Mouse (Mus musculus) hindbrain, embryonic 16.5 days (tissue): ENCODE data around the gene Ndel1. TPM values are rescaled to one million over a fixed set of nuclear protein-coding genes. Genes with fewer than 3 reads are reported as not detected.
"Not testable (repeated sequence)": the region's sequence is repeated elsewhere in the genome, so short reads cannot be mapped to it uniquely, and the experiment has no call there.

Source experiments
- ATAC-seq: fragments of 200-750 bp; cut with Nextera tagmentation; 2 replicates; pipeline ENCODE4 v1.8.0; 2017; ENCODE audit warnings: moderate TSS enrichment, moderate library complexity
- H3K27ac ChIP-seq: fragments of 300-500 bp; sonication (generic); 2 replicates; pipeline ENCODE4 v1.5.1; 2014; ENCODE audit warnings: low read depth, mild to moderate bottlenecking, control low read depth, low read length, moderate library complexity
- H3K27me3 ChIP-seq: fragments of 300-500 bp; sonication (generic); replicated peaks from 2 replicates; pipeline ENCODE4 v1.6.1; 2014; ENCODE audit warnings: low read length; ENCODE audit not compliant: control insufficient read depth, insufficient read depth
- H3K36me3 ChIP-seq: fragments of 300-500 bp; sonication (generic); 2 replicates; pipeline ENCODE4 v1.6.1; 2014; ENCODE audit warnings: mild to moderate bottlenecking, low read length, moderate library complexity, mixed read lengths; ENCODE audit not compliant: control insufficient read depth, insufficient read depth
- H3K4me1 ChIP-seq: fragments of 300-500 bp; sonication (generic); 2 replicates; pipeline ENCODE4 v1.6.1; 2014; ENCODE audit warnings: low read depth, low read length; ENCODE audit not compliant: control insufficient read depth, insufficient read depth
- H3K4me2 ChIP-seq: fragments of 300-500 bp; sonication (generic); 2 replicates; pipeline ENCODE4 v1.6.1; 2014; ENCODE audit warnings: mild to moderate bottlenecking, low read length, control low read depth, moderate library complexity
- H3K4me3 ChIP-seq: fragments of 300-500 bp; sonication (generic); 2 replicates; pipeline ENCODE4 v1.5.1; 2014; ENCODE audit warnings: mild to moderate bottlenecking, low read length, control low read depth, moderate library complexity
- H3K9ac ChIP-seq: fragments of 300-500 bp; sonication (generic); 2 replicates; pipeline ENCODE4 v1.6.1; 2014; ENCODE audit warnings: low read depth, mild to moderate bottlenecking, control low read depth, low read length, moderate library complexity
- H3K9me3 ChIP-seq: fragments of 300-500 bp; sonication (generic); 2 replicates; pipeline ENCODE4 v1.6.1; 2014; ENCODE audit warnings: mild to moderate bottlenecking, low read length, moderate library complexity; ENCODE audit not compliant: control insufficient read depth
- WGBS: fragments of 180-500 bp; shearing (Covaris S2); extraction: QIAGEN DNeasy Blood & Tissue Kit; methylation state at CpG from one replicate; pipeline ENCODE4 v1.1.7; 2014; 5-methylcytosine and 5-hydroxymethylcytosine counted together
- polyA plus RNA-seq: library from polyadenylated mRNA; unstranded; fragments of >200 nt; fragmentation: Nextera tagmentation; extraction: Ambion mirVana; gene quantifications from 2 replicates; pipeline ENCODE4 v1.2.1, GENCODE M21; 2015

Ndel1 gene
- polyA plus RNA-seq, 1 experiment from 2014 or later = 112 TPM

DNA sequence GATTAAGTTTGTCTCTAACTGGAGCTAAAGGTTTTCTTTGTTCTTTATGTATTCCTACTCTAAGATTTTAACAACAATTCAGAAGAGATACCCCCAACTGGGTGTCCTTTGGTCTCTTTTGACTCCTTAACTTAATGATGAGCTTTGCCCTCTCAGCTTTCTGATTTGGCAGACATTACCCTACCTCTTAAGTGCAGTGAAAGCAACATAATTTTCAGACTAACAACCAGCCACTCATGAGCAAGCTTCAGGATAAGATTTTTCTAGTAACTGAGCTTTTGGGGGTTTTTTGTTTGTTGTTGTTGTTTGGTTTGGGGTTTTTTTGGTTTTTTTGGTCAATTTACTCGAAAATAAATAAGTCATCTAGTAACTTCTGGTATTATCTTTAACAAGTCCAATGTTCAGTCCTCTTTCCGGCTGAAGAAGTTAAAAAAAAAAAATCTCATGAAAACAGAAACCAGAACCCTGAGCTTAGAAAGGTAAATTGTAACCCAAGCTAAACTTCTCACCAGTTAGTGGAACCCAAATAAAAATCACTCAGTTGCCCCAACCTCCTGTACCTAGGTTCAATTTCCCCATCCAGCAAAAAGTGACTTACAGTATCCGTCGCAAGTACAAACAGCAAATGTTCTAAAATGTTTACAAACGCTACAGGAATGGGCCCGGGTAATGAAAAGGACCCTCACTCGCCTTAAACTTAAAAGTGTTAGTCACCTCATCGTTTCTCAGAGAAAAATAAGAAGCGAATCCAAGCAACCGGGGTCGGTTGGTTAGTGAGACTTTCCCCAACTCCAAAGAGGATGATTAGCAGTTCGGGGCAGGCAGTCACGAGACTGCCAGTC is 19.8 kb downstream of the Ndel1 start:
- peak overlapping the region; percentile 90 for H3K9ac ChIP-seq
- H3K4me3 ChIP-seq = peak overlapping the region; percentile 73
- peak overlapping the region; percentile 83 for H3K4me2 ChIP-seq
- H3K36me3 ChIP-seq = no peaks in the 10 kb centered on the region
- peak overlapping the region; percentile 92 for H3K27ac ChIP-seq
- H3K9me3 ChIP-seq = no peaks in the 10 kb centered on the region
- H3K4me1 ChIP-seq = peaks cover 23% of the 10 kb centered on the region
- no peaks in the 10 kb centered on the region for H3K27me3 ChIP-seq
- no peak for ATAC-seq
- 5% methylated on average over 13 of the region's 13 CpGs for WGBS

DNA sequence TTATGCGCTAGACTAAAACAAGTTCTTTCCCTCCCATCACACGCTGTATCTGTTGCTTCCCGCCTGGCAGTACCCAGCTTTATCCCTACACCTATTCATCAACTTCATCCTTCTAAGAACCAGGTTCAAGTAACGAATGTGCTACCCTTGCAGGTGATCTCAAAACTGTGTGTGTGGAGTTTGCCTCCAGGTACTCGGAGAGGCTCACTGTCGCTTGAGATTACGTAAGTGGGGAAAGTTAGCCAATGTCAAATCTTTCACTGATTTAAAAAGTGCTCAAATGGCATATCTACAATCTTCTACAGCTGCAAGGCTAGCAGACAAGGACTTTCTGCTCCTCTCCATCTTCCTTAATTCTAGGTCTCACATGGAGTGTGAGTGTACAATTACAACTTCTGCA is 20.8 kb downstream of the Ndel1 start:
- Histone ChIP-seq H3K4me2 (0 out of 2 replicates have a peak overlapping the region, but pooled peaks have one; percentile 0), H3K27ac (no peak overlapping the region), H3K36me3 (no peaks in the 10 kb centered on the region), H3K4me3 (no peak overlapping the region), H3K9ac (no peak overlapping the region), H3K27me3 (no peaks in the 10 kb centered on the region), H3K4me1 (peaks cover 23% of the 10 kb centered on the region), H3K9me3 (no peaks in the 10 kb centered on the region)
- no peak for ATAC-seq
- 86% methylated on average over 7 of the region's 7 CpGs for WGBS

DNA sequence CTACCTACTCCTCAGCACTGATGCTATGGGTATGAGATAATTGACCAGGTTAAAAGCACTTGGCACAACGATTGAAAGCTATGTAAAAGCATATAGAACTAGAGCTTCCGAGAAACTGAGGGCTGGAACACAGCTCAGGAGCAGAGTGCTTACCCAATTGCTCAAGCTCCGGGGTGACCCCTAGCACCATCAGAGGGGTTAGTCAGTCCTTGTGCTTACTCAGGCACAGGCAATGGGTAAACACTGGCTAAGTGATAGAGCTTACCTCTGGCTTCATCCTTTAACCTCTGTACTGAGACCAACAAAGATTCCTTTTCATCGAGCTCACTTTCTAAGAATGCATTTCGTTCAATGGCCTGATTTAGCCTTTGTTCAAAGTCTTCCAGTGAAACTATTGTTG is 32.1 kb downstream of the Ndel1 start:
- Histone ChIP-seq H3K27me3 (no peaks in the 10 kb centered on the region), H3K4me2 (no peak overlapping the region), H3K9ac (no peak overlapping the region), H3K4me1 (no peaks in the 10 kb centered on the region), H3K9me3 (no peaks in the 10 kb centered on the region), H3K27ac (no peak overlapping the region), H3K4me3 (no peak overlapping the region), H3K36me3 (peaks cover 40% of the 10 kb centered on the region)
- ATAC-seq = no peak
- 67% methylated on average over 5 of the region's 5 CpGs for WGBS

DNA sequence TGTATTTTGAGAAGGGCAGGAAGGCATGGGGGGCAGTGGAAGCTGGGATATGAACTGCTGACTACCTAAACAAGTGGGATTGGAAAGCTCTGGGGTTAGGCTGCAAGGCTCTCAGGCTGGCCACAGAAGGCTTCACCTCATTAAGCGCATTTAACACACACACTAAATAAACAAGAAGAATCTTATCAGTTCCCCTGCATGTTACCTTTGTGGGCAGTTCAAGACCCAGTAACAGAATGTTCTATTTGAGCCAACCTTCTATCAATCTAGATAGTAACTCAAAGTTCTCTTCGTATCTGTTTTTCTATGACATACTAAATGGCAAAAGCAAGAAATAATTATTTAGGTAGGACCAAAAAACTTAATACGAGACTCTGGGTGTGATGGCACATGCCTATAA is 36.6 kb downstream of the Ndel1 start:
- ATAC-seq = no peak
- WGBS = 96% methylated on average over 3 of the region's 3 CpGs

DNA sequence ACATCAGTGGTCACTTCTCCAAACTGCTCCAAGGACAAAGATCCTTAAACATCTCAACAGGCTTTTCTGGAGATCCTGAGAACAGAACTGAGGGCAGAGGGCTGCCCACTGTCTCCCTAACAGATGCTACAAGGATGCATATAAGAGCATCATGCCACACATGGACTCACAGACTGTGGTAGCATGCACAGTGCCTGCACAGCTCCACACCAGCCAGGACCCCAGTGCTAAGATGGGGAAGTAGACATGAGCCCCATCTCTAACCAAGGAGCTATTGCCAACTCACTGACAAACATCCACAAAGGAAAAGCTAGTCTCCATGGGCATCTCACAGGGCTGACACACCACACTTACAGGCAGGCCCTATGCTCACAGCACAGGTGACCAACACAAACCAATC is 38.1 kb downstream of the Ndel1 start:
- peaks cover 28% of the 10 kb centered on the region for H3K36me3 ChIP-seq
- H3K9ac ChIP-seq = no peak overlapping the region
- H3K4me2 ChIP-seq = no peak overlapping the region
- no peak for ATAC-seq
- no peak overlapping the region for H3K4me3 ChIP-seq
- no peaks in the 10 kb centered on the region for H3K27me3 ChIP-seq
- no peak overlapping the region for H3K27ac ChIP-seq
- H3K4me1 ChIP-seq = no peaks in the 10 kb centered on the region
- no peaks in the 10 kb centered on the region for H3K9me3 ChIP-seq

More for the DNA sequence above, 36.6 kb downstream of the Ndel1 start:
- H3K27me3 ChIP-seq = no peaks in the 10 kb centered on the region
- no peak overlapping the region for H3K27ac ChIP-seq
- H3K9me3 ChIP-seq = no peaks in the 10 kb centered on the region
- no peak overlapping the region for H3K9ac ChIP-seq
- H3K4me3 ChIP-seq = no peak overlapping the region
- H3K36me3 ChIP-seq = peaks cover 29% of the 10 kb centered on the region
- no peaks in the 10 kb centered on the region for H3K4me1 ChIP-seq
- H3K4me2 ChIP-seq = no peak overlapping the region

DNA sequence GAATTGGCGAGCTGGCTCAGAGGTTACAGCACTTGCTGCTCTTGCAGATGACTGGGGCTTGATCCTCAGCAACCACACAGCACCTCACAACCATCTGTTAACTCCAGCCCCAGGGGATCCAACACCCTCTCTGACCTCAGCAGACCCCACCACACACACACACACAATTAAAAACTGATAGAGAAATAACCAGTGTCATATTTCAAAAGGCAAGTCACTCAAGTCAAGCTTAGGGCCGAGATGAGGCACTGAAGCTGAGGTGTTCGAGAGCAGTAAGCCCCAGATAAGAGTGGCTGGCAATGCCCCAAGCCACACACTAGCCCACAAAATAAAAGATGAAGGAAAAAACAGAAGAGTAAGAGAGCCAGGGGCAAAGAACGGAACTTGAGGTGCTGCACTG is 38.9 kb downstream of the Ndel1 start:
- 78% methylated on average over 4 of the region's 4 CpGs for WGBS
- no peak for ATAC-seq

DNA sequence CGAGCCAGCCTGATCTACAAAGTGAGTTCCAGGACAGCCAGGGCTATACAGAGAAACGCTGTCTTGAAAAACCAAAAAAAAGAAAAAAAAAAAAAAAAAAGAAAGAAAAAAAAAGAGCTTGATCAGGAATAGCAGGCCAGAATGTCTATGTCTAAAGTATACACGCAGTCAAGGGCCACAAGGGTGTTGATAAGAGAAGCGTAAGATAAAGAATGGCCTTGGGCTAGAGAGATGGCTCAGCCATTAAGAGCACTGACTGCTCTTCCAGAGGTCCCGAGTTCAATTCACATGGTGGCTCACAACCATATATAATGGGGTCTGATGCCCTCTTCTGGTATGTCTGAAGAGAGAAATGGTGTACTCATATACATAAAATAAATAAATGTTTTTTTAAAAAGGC is 40.1 kb downstream of the Ndel1 start:
- not testable (repeated sequence) for H3K4me3 ChIP-seq, H3K27ac ChIP-seq, H3K9ac ChIP-seq, H3K4me2 ChIP-seq, H3K4me1 ChIP-seq, H3K27me3 ChIP-seq, H3K9me3 ChIP-seq, ATAC-seq
- WGBS = 95% methylated on average over 5 of the region's 5 CpGs
- peaks cover 32% of the 10 kb centered on the region for H3K36me3 ChIP-seq

More for the DNA sequence above, 38.9 kb downstream of the Ndel1 start:
- no peaks in the 10 kb centered on the region for H3K27me3 ChIP-seq
- no peak overlapping the region for H3K9ac ChIP-seq
- no peak overlapping the region for H3K4me2 ChIP-seq
- no peak overlapping the region for H3K4me3 ChIP-seq
- no peak overlapping the region for H3K27ac ChIP-seq
- H3K4me1 ChIP-seq = no peaks in the 10 kb centered on the region
- H3K9me3 ChIP-seq = no peaks in the 10 kb centered on the region
- peaks cover 32% of the 10 kb centered on the region for H3K36me3 ChIP-seq

DNA sequence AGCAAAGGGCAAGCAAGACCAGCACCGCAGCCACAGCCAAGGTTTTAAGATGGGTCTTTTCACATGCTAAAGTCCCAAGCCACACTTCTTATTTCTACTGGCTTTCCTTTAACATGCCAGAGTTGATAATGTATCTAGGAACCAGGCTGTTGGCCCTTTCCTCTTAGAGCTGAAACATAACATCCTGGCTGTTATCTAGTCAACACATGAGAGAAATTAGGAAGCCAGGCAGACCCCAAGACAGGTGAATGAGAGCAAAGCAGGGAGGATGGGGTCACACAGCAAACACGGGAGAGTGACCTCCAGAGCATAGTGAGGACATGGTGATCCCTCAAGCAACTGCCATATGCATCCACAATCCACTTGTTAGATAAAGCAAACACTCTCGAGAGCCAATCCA is 44.9 kb downstream of the Ndel1 start:
- Histone ChIP-seq H3K9ac (no peak overlapping the region), H3K4me3 (no peak overlapping the region), H3K27ac (no peak overlapping the region), H3K27me3 (no peaks in the 10 kb centered on the region), H3K4me2 (no peak overlapping the region), H3K9me3 (no peaks in the 10 kb centered on the region), H3K36me3 (peaks cover 18% of the 10 kb centered on the region), H3K4me1 (no peaks in the 10 kb centered on the region)
- WGBS = 77% methylated on average over 3 of the region's 3 CpGs
- ATAC-seq = no peak

DNA sequence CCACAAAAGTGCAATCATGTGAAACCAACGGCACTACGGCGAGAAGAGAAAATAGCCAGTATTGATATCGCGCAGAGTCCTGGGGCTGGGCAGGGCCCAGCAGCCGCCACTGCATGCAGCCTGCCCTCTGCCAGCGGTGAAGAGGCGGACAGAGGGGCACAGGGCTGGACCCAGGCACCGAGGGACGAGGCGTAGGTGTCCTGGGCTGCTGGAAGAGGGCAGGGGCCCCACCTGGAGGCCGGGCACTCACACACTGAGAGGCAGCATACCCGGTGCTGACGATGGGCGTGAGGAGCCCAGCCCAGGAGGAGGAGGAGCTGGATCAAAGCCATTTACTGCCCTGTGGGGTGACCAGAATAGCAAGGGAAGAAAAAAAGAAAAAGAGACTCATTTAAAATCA is 49.3 kb downstream of the Ndel1 start:
- no peak for ATAC-seq
- Histone ChIP-seq H3K9me3 (no peaks in the 10 kb centered on the region), H3K9ac (no peak overlapping the region), H3K4me2 (no peak overlapping the region), H3K27me3 (no peaks in the 10 kb centered on the region), H3K36me3 (peaks cover 19% of the 10 kb centered on the region), H3K27ac (no peak overlapping the region), H3K4me3 (no peak overlapping the region), H3K4me1 (no peaks in the 10 kb centered on the region)
- WGBS = 87% methylated on average over 15 of the region's 15 CpGs
